Mouse (Mus musculus) G1E (cell line): Measurements from ENCODE around the gene A730009L09Rik.

Source experiments
- CTCF ChIP-seq: IDR thresholded peaks from 2 replicates; pipeline ENCODE4 v1.5.1; 2012; ENCODE audit warnings: low read depth, low read length, inconsistent platforms, mixed read lengths
- GATA1 ChIP-seq: IDR thresholded peaks from 2 replicates; pipeline ENCODE4 v1.6.1; 2012; ENCODE audit warnings: borderline replicate concordance, low read length, inconsistent platforms, mixed read lengths
- GATA2 ChIP-seq: IDR thresholded peaks from 2 replicates; pipeline ENCODE4 v1.6.1; 2012; ENCODE audit warnings: low read depth, low read length, inconsistent platforms, borderline replicate concordance
- POLR2AphosphoS5 ChIP-seq: IDR thresholded peaks from 2 replicates; pipeline ENCODE4 v1.6.1; 2012; ENCODE audit warnings: low read depth, low read length, inconsistent platforms; ENCODE audit not compliant: insufficient replicate concordance

- TF ChIP-seq POLR2AphosphoS5 (no peak), CTCF (no peak), GATA2 (no peak), GATA1 (no peak)
Measured at GRCm38 (mm10) chr16:84495438-84495837, 19.5 kb upstream of the A730009L09Rik start.
